Mouse (Mus musculus) fibroblast of lung, adult 2 months (primary cell): ENCODE measurements around the gene Lamb1.

Experiments
- DNase-seq: peaks from one replicate; pipeline ENCODE4 v3.0.0-alpha.2; 2011; ENCODE audit warnings: low read depth

Lamb1 gene

DNA sequence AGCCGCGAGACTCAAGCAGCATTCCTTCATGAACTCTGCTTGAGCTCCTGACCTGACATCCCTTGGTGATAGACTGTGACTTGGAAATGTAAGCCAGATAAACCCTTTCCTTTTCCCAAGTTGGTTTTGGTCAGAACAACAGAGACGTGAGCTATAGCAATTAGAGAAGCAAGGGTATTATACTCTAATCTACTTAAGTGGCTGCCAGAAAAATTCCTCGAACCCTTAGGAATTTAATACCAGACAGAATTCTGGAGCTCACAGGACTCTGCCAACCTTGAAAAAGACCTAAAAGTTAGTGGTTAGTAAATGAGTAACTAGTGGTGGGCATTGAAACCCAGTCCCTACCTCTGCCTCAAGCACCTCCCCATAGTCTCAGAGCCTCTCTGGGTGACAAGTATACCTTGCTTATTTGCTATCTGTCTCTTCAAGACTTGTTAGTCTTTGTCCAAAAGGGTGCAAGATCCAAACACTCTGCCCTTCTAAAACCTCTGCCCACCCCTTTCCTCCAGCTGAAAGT is 18.6 kb downstream of the Lamb1 start:
- DNase-seq, result no peak

GRCm38 (mm10) chr12:31289046-31289445 is 24.0 kb downstream of the Lamb1 start:
- DNase-seq, result no peak

DNA sequence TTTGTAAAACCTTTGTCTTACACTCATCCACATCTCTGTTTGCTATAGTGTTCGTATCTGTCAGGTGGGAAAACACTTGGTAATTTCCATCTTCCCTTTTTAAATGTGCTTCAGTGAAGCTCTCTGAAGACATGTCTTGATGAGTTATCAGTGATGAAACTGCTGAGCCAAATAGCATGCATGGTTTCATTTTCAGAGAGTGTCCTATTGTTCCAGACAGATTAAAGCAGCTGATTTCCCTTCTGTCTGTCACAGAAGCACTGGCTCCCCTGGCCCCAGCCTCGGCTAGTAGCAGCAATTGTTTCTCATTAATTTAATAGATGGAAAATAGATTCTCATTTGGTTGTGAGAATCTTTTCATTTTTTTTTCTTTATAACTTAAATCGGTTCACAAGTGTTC is 25.9 kb downstream of the Lamb1 start:
- no peak for DNase-seq

DNA sequence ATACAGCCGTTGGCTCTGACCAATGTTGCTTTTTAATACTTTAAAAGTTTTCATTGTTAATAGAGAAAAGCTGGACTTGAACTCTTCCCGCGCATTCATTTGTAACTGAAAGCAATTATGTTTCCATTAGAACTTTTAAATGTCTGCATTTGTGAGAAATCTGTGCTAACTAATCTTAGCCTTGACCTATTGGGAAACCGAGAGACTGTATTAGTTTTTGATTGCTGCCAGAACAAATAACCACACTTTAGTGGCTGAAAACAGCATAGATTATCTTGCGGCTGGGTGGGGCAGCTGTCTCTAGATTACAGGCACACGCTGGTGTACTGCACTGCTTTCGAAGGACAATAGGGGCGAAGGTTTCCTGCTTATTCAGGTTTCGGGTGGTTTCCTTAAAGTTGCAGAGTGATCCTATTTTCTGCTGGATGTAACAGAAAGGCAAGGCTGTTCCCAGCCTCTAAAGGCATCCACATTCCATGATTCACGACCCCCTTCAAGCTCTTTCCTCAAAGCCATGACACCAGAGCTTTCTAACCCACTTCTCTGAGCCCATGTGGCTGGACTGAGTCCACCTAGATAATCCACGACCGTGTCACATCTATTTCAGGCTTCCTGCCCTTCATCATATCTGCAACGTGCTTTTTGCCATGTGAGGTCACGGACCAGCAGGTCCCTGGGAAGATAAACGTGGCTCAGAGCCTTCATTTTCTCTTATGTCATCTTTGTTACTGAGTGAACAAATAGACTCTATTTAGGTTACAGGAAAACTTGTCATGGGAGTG is 28.5 kb downstream of the Lamb1 start:
- no peak for DNase-seq

DNA sequence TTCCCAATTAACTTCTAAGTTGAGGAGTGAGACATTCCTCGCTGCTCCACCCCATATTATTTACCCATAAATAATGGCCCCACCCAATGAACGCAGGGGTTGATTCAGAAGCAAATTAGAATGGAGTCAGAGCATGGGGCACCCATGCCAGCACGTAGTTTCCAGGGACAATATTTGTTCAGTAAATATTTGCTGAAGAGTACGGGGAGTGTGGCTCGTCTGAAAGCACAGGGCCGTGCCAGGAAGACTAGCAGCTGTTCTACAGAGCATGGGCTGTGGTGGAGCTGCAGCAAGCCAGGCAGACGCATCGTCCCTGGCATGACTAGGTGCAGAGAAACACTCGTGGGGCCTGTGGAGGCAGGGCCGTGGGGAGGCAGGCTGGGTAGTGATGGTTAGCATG is 29.5 kb downstream of the Lamb1 start:
- no peak for DNase-seq

GRCm38 (mm10) chr12:31294996-31295395 is 30.0 kb downstream of the Lamb1 start:
- DNase-seq, result no peak

DNA sequence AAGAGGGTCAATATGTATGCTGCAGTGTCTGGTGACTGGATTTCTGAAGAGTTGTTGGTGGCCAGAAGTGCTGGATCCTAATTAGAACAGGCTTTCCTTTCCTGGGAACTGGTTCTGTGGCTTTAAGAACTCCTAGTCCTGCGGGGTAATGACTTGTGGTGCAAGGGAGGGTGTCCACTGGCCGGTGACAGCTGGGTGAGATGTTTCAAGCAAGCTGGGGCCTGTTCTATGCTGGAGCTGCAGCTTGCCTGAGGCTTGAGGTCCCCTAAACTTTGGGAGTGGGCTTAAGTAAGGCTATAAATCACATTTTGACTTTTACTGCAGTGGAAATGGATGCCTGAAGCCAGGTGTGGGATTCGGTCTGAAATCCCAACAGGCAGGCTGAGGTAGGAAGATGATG is 30.5 kb downstream of the Lamb1 start:
- no peak for DNase-seq

DNA sequence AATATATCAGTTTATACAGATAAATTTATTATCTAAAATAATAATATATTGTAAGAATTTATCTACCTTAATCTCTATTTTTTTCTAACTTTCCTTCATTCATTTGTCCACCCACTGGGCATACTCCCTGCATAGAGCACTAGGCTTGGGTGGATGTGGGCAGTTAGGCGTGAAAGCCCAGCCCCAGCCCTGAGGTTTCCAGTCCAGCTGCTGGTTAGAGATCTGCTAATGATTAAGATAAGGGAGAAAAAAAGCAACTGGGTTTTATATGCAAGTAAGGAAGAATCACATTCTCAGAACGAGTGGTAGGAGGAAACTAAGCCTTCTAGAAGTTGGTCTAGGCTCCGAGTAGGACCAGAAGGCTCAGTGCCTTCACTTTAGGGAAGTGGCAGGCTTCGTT is 31.1 kb downstream of the Lamb1 start:
- no peak for DNase-seq

- no peak for DNase-seq
Measured at GRCm38 (mm10) chr12:31298122-31298521, 33.1 kb downstream of the Lamb1 start.

DNA sequence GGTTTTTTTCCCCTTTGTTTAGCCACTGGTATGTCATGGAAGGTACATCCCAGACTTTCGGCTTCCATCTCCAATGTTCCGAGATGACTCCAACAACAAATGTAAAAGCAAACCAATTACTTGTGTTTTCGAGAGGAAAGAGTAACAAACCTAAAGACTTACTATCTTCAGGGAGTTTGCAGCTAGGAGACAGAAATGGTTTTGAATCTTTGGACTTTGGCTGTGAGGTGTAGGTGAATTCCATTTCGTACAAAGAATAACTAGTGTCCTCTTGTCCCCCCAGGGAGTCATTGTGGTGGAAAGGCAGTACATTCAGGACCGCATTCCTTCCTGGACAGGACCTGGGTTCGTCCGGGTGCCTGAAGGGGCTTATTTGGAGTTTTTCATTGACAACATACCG is 33.5 kb downstream of the Lamb1 start:
- no peak for DNase-seq

DNA sequence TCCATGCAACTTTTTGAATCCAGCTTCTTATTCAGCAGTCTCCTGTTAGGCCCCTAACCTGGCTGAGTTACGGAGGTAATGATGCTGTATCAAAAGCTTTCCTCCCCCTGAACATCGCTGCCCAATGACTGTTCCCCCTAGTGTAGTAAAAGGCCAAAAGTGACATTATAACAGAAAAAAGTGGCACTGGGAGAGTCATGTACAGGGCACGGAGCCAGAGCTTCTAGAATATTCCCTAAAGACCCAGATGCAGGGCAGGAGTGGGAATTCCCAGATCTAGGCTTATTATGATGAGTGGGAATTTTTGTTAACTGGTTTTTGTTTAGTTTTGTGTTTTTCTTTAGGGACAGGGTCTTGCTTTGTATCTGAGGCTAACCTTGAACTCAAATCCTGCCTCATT is 34.1 kb downstream of the Lamb1 start:
- DNase-seq, result no peak

GRCm38 (mm10) chr12:31299676-31300197 is 34.7 kb downstream of the Lamb1 start:
- no peak for DNase-seq

DNA sequence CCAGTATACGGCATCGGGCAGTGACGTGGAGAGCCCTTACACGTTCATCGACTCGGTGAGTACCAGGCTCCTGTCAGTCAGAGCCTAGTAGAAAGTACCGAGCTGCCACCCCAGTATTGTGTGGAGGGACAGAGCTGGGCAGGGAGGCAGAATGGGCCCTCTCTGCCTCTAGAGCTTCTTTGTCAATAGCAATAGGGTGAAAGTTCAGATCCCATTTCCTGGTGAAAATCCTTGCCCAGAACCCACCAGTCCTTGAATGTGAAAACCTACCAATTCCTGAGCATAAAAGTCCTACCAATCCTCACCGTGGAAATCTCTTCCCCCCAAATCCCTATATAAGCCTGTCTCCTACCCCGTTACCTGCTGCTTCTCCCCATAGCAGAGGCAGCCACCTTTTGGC is 35.2 kb downstream of the Lamb1 start:
- no peak for DNase-seq

DNA sequence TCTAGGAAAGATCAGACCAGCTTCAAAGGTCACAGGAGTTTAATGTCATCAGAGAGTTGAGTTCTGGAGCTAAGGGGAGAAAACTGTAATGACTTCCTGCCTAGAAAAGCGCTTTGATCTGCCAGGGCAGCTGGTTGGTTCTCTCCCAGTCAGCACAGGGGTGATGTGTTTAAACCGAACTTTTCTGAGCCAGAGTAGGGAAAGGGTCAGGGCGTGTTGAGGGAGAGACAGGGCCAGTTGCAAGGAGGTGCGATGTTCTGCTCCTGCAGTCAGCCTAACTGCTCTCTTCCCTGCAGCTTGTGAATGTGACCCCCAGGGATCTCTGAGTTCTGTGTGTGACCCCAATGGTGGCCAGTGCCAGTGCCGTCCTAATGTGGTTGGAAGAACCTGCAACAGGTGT is 37.2 kb downstream of the Lamb1 start:
- DNase-seq, result no peak

- no peak for DNase-seq
Measured at GRCm38 (mm10) chr12:31302766-31303511, 37.9 kb downstream of the Lamb1 start.

DNA sequence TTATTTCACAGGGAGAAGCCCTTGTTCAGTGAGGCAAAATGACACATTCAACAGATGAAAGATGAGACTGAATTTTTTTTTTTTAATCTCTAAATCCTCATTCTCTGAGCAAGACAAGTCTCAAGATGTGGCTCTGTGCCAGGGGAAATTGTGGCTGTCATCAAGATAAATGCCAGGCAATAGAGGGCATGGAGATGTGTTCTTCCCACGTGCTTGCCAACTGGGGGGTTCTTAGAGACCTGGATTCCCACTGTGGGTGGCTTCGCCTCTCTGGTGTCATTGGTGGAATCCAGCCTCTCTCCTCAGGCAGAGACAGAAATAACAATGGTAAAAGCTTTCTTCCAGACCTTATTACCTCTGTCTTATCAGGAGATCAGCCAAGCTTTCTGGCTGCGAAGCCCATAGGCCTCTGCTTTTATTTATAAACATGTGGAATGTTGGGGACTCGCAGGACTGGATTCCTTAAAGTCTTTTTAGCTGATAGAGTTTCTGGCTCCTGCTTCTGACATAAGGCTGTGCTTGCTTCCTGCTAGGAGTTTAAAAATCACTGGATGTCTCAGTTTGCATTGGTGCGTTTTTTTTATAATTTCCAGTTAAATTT is 41.1 kb downstream of the Lamb1 start:
- no peak for DNase-seq

- DNase-seq, result no peak
Measured at GRCm38 (mm10) chr12:31307011-31307410, 42.0 kb downstream of the Lamb1 start.

DNA sequence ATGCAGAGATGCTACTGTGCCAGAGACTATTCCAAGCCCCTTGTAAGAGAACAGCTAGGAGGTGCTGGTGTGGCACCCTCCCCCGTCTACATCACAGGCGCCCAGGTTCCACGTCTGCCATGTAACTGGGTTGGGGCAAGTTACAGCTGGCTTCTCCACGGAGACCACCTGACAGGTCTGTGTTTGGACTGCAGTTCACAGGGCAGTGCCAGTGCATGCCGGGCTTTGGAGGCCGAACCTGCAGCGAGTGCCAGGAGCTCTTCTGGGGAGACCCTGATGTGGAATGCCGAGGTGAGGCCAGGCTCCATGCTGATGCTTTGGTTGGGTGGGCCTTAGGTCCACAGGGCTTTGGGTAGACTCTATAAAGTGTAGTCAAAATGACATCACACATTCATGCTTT is 42.7 kb downstream of the Lamb1 start:
- no peak for DNase-seq

GRCm38 (mm10) chr12:31310687-31311086 is 45.7 kb downstream of the Lamb1 start:
- DNase-seq, result no peak

GRCm38 (mm10) chr12:31311671-31312265 is 46.7 kb downstream of the Lamb1 start:
- no peak for DNase-seq

- DNase-seq, result no peak
Measured at GRCm38 (mm10) chr12:31312281-31312680, 47.2 kb downstream of the Lamb1 start.

- DNase-seq, result no peak
Measured at GRCm38 (mm10) chr12:31313136-31313535, 48.1 kb downstream of the Lamb1 start.
